Mouse (Mus musculus) embryonic fibroblast, embryonic 13.5 days (primary cell): Measurements from ENCODE around the gene Popdc2.

ENCODE experiments used
- CTCF ChIP-seq: IDR thresholded peaks from 2 replicates; pipeline ENCODE4 v1.5.1; 2011; ENCODE audit warnings: mild to moderate bottlenecking, control low read depth, low read length, moderate library complexity, borderline replicate concordance; ENCODE audit not compliant: insufficient read depth
- POLR2A ChIP-seq: IDR thresholded peaks from 2 replicates; pipeline ENCODE4 v1.6.1; 2011; ENCODE audit warnings: low read depth, mild to moderate bottlenecking, control low read depth, low read length, moderate library complexity

GRCm38 (mm10) chr16:38346529-38347325 is 15.3 kb upstream of the Popdc2 start, which contains the start of the genes Cox17 and Gm21987:
- TF ChIP-seq POLR2A (peak; percentile 84), CTCF (no peak)
